Mouse (Mus musculus) embryonic facial prominence, embryonic 11.5 days (tissue): ENCODE results near the gene 1810010D01Rik. TPM values are rescaled to one million over a fixed set of nuclear protein-coding genes. Genes with fewer than 3 reads are reported as not detected.
A peak's percentile ranks its signal among the peaks of the same experiment; 100 is the strongest.

Source experiments
- ATAC-seq: fragments of 200-750 bp; cut with Nextera tagmentation; replicated peaks from 2 replicates; pipeline ENCODE4 v1.8.0; 2017; ENCODE audit warnings: low read depth; ENCODE audit not compliant: insufficient number of reproducible peaks, low FRiP score, low TSS enrichment
- DNase-seq: peaks from one replicate; pipeline ENCODE4 v3.0.0-alpha.2; 2015; ENCODE audit warnings: low spot score
- H3K27ac ChIP-seq: fragments of 300-500 bp; sonication (generic); replicated peaks from 2 replicates; pipeline ENCODE4 v1.5.1; 2014; ENCODE audit warnings: mild to moderate bottlenecking, low read depth, low read length, control low read depth
- H3K27me3 ChIP-seq: fragments of 300-500 bp; sonication (generic); 2 replicates; pipeline ENCODE4 v1.6.1; 2014; ENCODE audit warnings: mild to moderate bottlenecking, low read length, moderate library complexity, mixed read lengths; ENCODE audit not compliant: control insufficient read depth, insufficient read depth
- H3K36me3 ChIP-seq: fragments of 300-500 bp; sonication (generic); replicated peaks from 2 replicates; pipeline ENCODE4 v1.6.1; 2014; ENCODE audit warnings: low read depth, mild to moderate bottlenecking, low read length, moderate library complexity, mixed read lengths; ENCODE audit not compliant: control insufficient read depth, insufficient read depth
- H3K4me1 ChIP-seq: fragments of 300-500 bp; sonication (generic); 2 replicates; pipeline ENCODE4 v1.6.1; 2014; ENCODE audit warnings: low read length, mixed read lengths; ENCODE audit not compliant: control insufficient read depth, insufficient read depth
- H3K4me2 ChIP-seq: fragments of 300-500 bp; sonication (generic); 2 replicates; pipeline ENCODE4 v1.6.1; 2014; ENCODE audit warnings: low read depth, mild to moderate bottlenecking, control low read depth, low read length, moderate library complexity
- H3K4me3 ChIP-seq: fragments of 300-500 bp; sonication (generic); 2 replicates; pipeline ENCODE4 v1.5.1; 2014; ENCODE audit warnings: low read depth, low read length, control low read depth
- H3K9ac ChIP-seq: fragments of 300-500 bp; sonication (generic); replicated peaks from 2 replicates; pipeline ENCODE4 v1.6.1; 2014; ENCODE audit warnings: mild to moderate bottlenecking, control low read depth, low read length
- H3K9me3 ChIP-seq: fragments of 300-500 bp; sonication (generic); replicated peaks from 2 replicates; pipeline ENCODE4 v1.6.1; 2016; ENCODE audit warnings: mild to moderate bottlenecking, low read length, inconsistent platforms, mixed read lengths; ENCODE audit not compliant: control insufficient read depth
- WGBS: fragments of 180-500 bp; shearing (Covaris S2); extraction: QIAGEN DNeasy Blood & Tissue Kit; methylation state at CpG from one replicate; pipeline ENCODE4 v1.1.7; 2014; 5-methylcytosine and 5-hydroxymethylcytosine counted together
- polyA plus RNA-seq: library from polyadenylated mRNA; unstranded; fragments of >200 nt; fragmentation: Nextera tagmentation; extraction: Ambion mirVana; gene quantifications from 2 replicates; pipeline ENCODE4 v1.2.1, GENCODE M21; 2014

1810010D01Rik gene
- polyA plus RNA-seq, 1 experiment from 2014 or later, result 0.84 TPM

DNA sequence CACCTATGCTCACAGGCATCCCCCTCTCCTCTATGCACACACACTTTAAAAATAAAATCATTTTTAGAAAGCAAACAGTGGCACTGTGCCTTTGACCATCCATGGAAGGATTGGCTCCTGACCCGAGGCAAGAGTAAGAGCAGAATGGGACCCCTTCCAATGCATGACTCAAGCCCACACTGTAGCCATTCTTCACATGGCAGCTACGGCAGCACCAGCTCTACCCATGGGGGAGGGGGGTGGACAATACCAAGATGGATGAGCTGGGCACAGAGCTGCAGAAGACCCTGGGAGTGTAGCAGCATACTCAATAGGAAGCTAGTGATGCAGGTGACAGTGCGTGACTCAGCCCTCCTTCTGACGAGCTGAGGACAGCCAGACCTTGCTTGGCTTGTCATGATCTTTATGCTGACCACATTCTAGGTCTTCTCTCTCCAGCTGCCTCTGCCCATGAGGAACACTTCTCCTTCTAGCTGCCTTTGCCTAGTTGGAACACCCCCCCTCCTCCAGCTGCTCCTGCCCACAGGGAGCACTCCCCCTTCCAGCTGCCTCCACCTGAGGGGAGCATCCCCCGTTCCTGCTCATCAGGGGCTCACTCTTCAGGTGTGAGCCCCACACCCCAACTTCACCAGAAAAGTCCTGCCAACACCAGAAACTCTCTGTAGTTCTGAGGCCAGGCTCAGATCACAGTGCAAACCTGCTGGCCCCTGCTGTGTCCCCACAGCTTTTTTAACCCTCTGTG is 12.6 kb downstream of the 1810010D01Rik start:
- H3K27me3 ChIP-seq, result no peaks in the 10 kb centered on the region
- no peak for DNase-seq
- H3K4me3 ChIP-seq, result no peak overlapping the region
- 0 out of 2 replicates have a peak, but pooled peaks cover 6% of the 10 kb centered on the region for H3K4me1 ChIP-seq
- WGBS, result 56% methylated on average over 5 of the region's 5 CpGs
- ATAC-seq, result no peak
- H3K36me3 ChIP-seq, result no peaks in the 10 kb centered on the region
- H3K4me2 ChIP-seq, result no peak overlapping the region
- no peak overlapping the region for H3K27ac ChIP-seq
- H3K9ac ChIP-seq, result no peak overlapping the region
- no peaks in the 10 kb centered on the region for H3K9me3 ChIP-seq

DNA sequence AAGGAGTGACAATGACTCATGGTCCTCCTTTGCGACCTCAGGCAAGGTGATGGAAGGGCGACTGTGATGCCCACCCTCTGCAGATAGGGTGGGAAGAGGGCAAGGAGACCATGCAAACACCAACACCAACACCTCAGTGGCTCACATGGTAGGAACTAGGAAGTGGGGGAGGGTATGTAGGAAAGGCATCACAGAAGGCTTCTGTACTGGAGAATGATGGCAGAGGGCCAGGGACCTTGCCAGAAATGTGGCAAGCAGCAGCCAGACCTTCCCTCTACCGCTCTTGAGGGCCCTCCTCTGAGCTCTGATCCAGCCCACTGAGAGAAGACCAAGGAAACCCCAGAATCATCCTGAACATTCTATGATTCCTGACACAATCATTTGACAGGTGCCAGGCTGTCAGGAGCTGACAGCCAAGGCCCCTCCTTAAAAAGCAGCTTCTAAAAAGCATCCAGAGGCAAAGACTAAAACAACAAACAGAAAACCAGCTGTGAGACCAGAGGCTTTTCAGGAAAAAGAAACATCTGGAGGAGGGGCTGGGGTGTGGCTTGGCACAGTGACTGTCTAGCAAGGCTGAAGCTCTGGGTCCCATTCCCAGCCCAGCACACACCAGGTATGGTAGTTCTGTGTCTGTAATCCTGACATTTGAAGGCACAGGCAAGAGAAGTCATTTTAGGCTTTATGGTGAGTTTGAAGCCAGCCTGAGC is 13.3 kb downstream of the 1810010D01Rik start:
- DNase-seq, result no peak
- no peak overlapping the region for H3K27ac ChIP-seq
- ATAC-seq, result no peak
- H3K36me3 ChIP-seq, result no peaks in the 10 kb centered on the region
- 0 out of 2 replicates have a peak, but pooled peaks cover 6% of the 10 kb centered on the region for H3K4me1 ChIP-seq
- H3K27me3 ChIP-seq, result no peaks in the 10 kb centered on the region
- no peak overlapping the region for H3K4me3 ChIP-seq
- 78% methylated on average over 3 of the region's 3 CpGs for WGBS
- no peaks in the 10 kb centered on the region for H3K9me3 ChIP-seq
- H3K4me2 ChIP-seq, result no peak overlapping the region
- H3K9ac ChIP-seq, result no peak overlapping the region

DNA sequence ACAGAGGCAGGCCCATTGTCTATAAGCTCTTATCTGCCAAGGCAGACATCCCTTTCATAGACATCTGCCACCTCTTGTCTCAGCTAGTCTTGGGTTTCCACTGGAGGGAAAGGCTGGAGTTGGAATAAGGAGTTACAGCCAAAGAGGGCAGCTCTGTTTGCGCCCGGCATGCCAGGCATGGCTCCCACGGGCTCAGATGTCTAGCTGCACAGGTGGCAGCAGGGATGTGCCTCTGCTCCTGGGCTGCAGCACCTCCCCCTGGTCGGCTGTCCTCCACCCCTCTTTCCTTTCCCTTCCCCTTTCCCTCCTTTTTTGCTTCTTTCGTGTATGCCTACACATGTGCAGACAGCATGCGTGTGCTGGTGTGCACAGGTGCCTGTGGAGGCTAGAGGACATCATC is 15.1 kb downstream of the 1810010D01Rik start:
- no peak overlapping the region for H3K9ac ChIP-seq
- H3K27me3 ChIP-seq, result no peaks in the 10 kb centered on the region
- H3K27ac ChIP-seq, result no peak overlapping the region
- ATAC-seq (no peak), DNase-seq (no peak)
- H3K4me2 ChIP-seq, result no peak overlapping the region
- no peak overlapping the region for H3K4me3 ChIP-seq
- WGBS, result 83% methylated on average over 6 of the region's 6 CpGs
- H3K36me3 ChIP-seq, result no peaks in the 10 kb centered on the region
- H3K4me1 ChIP-seq, result no peaks in the 10 kb centered on the region
- no peaks in the 10 kb centered on the region for H3K9me3 ChIP-seq

DNA sequence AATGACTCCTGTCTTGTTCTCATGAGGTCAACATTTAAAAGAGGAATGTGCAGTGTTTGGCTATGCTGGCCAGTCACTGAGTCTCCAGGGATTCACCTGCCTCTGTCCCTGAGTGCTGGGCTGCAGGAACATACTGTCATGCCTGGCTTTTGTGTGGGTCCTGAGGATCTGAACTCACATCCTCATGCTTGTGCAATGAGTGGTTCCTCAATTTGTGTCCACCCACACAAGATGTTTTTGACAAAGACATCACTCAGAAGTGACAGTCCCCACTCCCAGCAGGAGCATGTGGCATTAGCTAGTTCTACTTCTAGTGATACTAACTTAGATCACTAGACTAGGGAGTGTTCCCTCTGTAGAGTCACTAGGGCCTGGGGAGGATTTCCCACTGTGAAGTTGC is 17.4 kb downstream of the 1810010D01Rik start:
- no peaks in the 10 kb centered on the region for H3K4me1 ChIP-seq
- no peak overlapping the region for H3K27ac ChIP-seq
- H3K27me3 ChIP-seq, result no peaks in the 10 kb centered on the region
- H3K36me3 ChIP-seq, result no peaks in the 10 kb centered on the region
- ATAC-seq, result no peak
- H3K9ac ChIP-seq, result no peak overlapping the region
- H3K4me3 ChIP-seq, result no peak overlapping the region
- DNase-seq, result no peak
- no peak overlapping the region for H3K4me2 ChIP-seq
- H3K9me3 ChIP-seq, result no peaks in the 10 kb centered on the region

DNA sequence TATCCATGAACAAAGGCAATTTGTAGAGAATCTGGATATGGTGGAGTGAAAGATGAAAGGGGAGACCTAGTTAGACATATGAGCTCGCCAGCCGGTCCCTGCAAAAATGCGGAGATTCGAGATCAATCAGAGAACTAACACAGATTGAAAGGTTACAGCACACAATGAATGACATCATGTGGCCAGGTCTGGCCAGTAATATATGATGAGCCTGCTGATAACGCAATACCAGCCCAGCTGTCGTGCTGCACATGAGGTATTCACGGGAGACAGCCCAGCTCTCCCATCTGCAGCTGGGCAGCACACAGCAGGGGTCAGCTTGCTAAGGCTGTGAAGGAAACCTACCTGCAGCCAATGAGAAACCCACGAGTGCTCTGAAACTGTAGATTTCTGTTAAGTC is 18.6 kb downstream of the 1810010D01Rik start:
- 40% methylated on average over 8 of the region's 8 CpGs for WGBS
- H3K9ac ChIP-seq, result no peak overlapping the region
- H3K4me1 ChIP-seq, result no peaks in the 10 kb centered on the region
- no peak overlapping the region for H3K4me2 ChIP-seq
- H3K27ac ChIP-seq, result no peak overlapping the region
- H3K27me3 ChIP-seq, result no peaks in the 10 kb centered on the region
- DNase-seq, result peak; percentile 54
- no peak for ATAC-seq
- no peaks in the 10 kb centered on the region for H3K36me3 ChIP-seq
- H3K4me3 ChIP-seq, result no peak overlapping the region
- H3K9me3 ChIP-seq, result no peaks in the 10 kb centered on the region

DNA sequence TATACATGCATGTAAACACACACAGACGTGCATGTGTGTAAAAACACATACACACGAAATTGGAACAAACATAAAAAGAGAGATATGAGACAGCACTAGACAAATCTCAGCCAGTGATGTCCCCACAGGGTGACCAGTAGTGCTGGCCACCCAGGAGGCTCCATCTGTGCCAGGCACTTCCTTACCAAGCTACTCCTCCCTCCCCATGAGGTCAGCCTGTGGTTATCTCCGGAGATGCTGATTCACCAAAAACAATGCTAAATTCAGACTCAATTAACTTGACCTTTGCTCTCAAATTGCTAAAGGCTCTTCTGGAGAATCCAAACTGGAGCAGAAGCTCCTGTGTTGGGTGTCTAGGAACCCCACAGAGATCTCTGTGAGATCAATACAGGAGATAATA is 20.1 kb downstream of the 1810010D01Rik start:
- H3K4me1 ChIP-seq, result no peaks in the 10 kb centered on the region
- no peaks in the 10 kb centered on the region for H3K27me3 ChIP-seq
- no peak for DNase-seq
- no peak overlapping the region for H3K4me3 ChIP-seq
- H3K4me2 ChIP-seq, result no peak overlapping the region
- no peak overlapping the region for H3K27ac ChIP-seq
- ATAC-seq, result no peak
- no peaks in the 10 kb centered on the region for H3K36me3 ChIP-seq
- no peaks in the 10 kb centered on the region for H3K9me3 ChIP-seq
- H3K9ac ChIP-seq, result no peak overlapping the region
- WGBS, result 56% methylated on average over 3 of the region's 3 CpGs

DNA sequence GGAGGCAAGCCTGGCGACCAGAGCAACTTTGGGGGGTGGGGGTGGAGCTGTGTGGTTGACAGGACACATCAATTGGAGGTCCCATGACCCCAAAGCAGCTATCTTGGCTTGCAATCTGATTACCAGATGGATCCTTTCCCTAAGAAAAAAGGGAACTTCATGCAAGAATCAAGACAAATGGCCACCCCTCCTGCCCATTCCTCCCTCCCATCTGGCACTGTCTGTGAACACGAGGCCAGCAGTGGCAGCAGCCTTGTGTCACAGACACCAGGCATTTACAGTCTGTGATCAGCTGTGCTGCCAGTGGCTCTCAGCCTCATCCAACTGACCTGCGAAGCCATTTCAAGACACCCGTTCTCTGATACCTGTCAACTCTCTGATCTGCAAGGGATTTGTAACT is 25.5 kb downstream of the 1810010D01Rik start:
- WGBS, result 60% methylated on average over 4 of the region's 4 CpGs
- DNase-seq (no peak), ATAC-seq (no peak)
- no peak overlapping the region for H3K9ac ChIP-seq
- H3K4me2 ChIP-seq, result no peak overlapping the region
- no peaks in the 10 kb centered on the region for H3K9me3 ChIP-seq
- peaks cover 4% of the 10 kb centered on the region for H3K4me1 ChIP-seq
- no peak overlapping the region for H3K27ac ChIP-seq
- no peaks in the 10 kb centered on the region for H3K36me3 ChIP-seq
- no peaks in the 10 kb centered on the region for H3K27me3 ChIP-seq
- H3K4me3 ChIP-seq, result no peak overlapping the region

DNA sequence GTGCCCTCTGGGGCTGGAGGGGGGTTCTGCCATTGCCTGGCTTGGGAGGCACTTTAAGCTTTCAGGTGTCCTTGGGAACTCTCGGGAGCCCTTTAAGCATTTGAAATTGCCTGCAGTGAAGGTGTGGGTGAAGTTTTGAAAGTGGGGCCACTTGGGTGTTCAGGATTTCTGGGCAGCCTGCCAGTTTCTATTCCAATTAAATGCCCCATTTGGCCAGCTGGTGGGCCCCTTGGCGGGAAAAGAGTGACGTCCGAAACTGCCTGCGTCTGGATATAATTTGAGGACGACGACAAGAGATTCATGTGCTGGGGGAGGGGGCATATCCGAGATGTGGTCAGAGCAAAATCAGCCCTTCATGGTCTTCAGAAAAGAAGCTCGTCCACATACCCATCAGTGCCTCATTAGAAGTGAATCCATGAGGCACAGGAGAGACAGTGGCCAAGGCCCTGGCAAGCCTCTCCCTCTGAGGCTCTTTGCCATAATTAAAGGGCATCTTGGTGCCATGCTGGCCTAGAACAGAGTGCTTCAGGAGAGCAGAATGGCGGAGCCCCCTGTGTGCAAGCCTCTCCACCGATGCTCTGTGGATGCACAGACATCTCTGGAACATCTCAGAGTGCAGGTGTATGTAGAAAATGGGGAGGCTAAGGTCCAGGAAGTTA is 26.4 kb downstream of the 1810010D01Rik start:
- Histone ChIP-seq H3K27ac (peak overlapping the region; percentile 15; the same call in 1 of the 2 replicates), H3K27me3 (no peaks in the 10 kb centered on the region), H3K4me2 (no peak overlapping the region), H3K9ac (no peak overlapping the region), H3K4me3 (no peak overlapping the region), H3K9me3 (no peaks in the 10 kb centered on the region), H3K36me3 (no peaks in the 10 kb centered on the region), H3K4me1 (peaks cover 4% of the 10 kb centered on the region)
- DNase-seq (peak; percentile 72), ATAC-seq (no peak)
- WGBS, result 42% methylated on average over 11 of the region's 11 CpGs
